Mouse (Mus musculus): ENCODE data around the gene Suclg2. TPM values are rescaled to one million over a fixed set of nuclear protein-coding genes. Genes with fewer than 3 reads are reported as not detected.

Suclg2 gene
- total RNA-seq, 2 experiments from 2014 or later = 14.4 to 15.3 TPM

GRCm38 (mm10) chr6:95587108-95587796 lies 131.3 kb downstream of the Suclg2 start:
- intact Hi-C loops (cut with DNase I) = no loop called here
- DNase-seq (ENCODE audit: extremely low spot score in 1 of 2, low spot score in 2 of 2) = no peak

- DNase-seq (ENCODE audit: extremely low spot score in 1 of 2, low spot score in 2 of 2) = no peak
- intact Hi-C loops (cut with DNase I) = no loop called here
These were observed 136.7 kb downstream of the Suclg2 start for GRCm38 (mm10) chr6:95581893-95582292.

- DNase-seq (ENCODE audit: extremely low spot score in 1 of 2, low spot score in 2 of 2) = peak in 1 of 2 experiments; percentile 21
- intact Hi-C loops (cut with DNase I) = no loop called here
These were observed 138.8 kb downstream of the Suclg2 start for GRCm38 (mm10) chr6:95579792-95580191.

GRCm38 (mm10) chr6:95575531-95575930 lies 143.1 kb downstream of the Suclg2 start:
- intact Hi-C loops (cut with DNase I) = no loop called here
- DNase-seq (ENCODE audit: extremely low spot score in 1 of 2, low spot score in 2 of 2) = no peak

- DNase-seq (ENCODE audit: extremely low spot score in 1 of 2, low spot score in 2 of 2) = no peak
- intact Hi-C loops (cut with DNase I) = no loop called here
These were observed 143.7 kb downstream of the Suclg2 start for GRCm38 (mm10) chr6:95574867-95575266.

- DNase-seq (ENCODE audit: extremely low spot score in 1 of 2, low spot score in 2 of 2) = no peak
- intact Hi-C loops (cut with DNase I) = no loop called here
These were observed 144.2 kb downstream of the Suclg2 start for GRCm38 (mm10) chr6:95574389-95574788.

- DNase-seq (ENCODE audit: extremely low spot score in 1 of 2, low spot score in 2 of 2) = no peak
- intact Hi-C loops (cut with DNase I) = no loop called here
These were observed 145.4 kb downstream of the Suclg2 start for GRCm38 (mm10) chr6:95573035-95573759.

GRCm38 (mm10) chr6:95571620-95572019 lies 147.0 kb downstream of the Suclg2 start:
- DNase-seq (ENCODE audit: extremely low spot score in 1 of 2, low spot score in 2 of 2) = no peak
- intact Hi-C loops (cut with DNase I) = no loop called here

- DNase-seq (ENCODE audit: extremely low spot score in 1 of 2, low spot score in 2 of 2) = no peak
- intact Hi-C loops (cut with DNase I) = no loop called here
These were observed 155.1 kb downstream of the Suclg2 start for GRCm38 (mm10) chr6:95563355-95564009.

- intact Hi-C loops (cut with DNase I) = no loop called here
- no peak for DNase-seq (ENCODE audit: extremely low spot score in 1 of 2, low spot score in 2 of 2)
These were observed 162.3 kb downstream of the Suclg2 start for GRCm38 (mm10) chr6:95556320-95556719.

GRCm38 (mm10) chr6:95552339-95552950 lies 166.2 kb downstream of the Suclg2 start:
- intact Hi-C loops (cut with DNase I) = no loop called here
- DNase-seq (ENCODE audit: extremely low spot score in 1 of 2, low spot score in 2 of 2) = no peak

GRCm38 (mm10) chr6:95551000-95551399 lies 167.6 kb downstream of the Suclg2 start:
- intact Hi-C loops (cut with DNase I) = no loop called here
- no peak for DNase-seq (ENCODE audit: extremely low spot score in 1 of 2, low spot score in 2 of 2)

GRCm38 (mm10) chr6:95546189-95546832 lies 172.3 kb downstream of the Suclg2 start:
- intact Hi-C loops (cut with DNase I) = no loop called here
- DNase-seq (ENCODE audit: extremely low spot score in 1 of 2, low spot score in 2 of 2) = no peak

GRCm38 (mm10) chr6:95545714-95546113 lies 172.9 kb downstream of the Suclg2 start:
- DNase-seq (ENCODE audit: extremely low spot score in 1 of 2, low spot score in 2 of 2) = no peak
- intact Hi-C loops (cut with DNase I) = no loop called here

- intact Hi-C loops (cut with DNase I) = no loop called here
- no peak for DNase-seq (ENCODE audit: extremely low spot score in 1 of 2, low spot score in 2 of 2)
These were observed 173.3 kb downstream of the Suclg2 start for GRCm38 (mm10) chr6:95545296-95545695.

- DNase-seq (ENCODE audit: extremely low spot score in 1 of 2, low spot score in 2 of 2) = no peak
- intact Hi-C loops (cut with DNase I) = no loop called here
These were observed 183.4 kb downstream of the Suclg2 start for GRCm38 (mm10) chr6:95535191-95535590.

- no peak for DNase-seq (ENCODE audit: extremely low spot score in 1 of 2, low spot score in 2 of 2)
- intact Hi-C loops (cut with DNase I) = no loop called here
These were observed 198.8 kb downstream of the Suclg2 start for GRCm38 (mm10) chr6:95519846-95520245.

GRCm38 (mm10) chr6:95518406-95518805 lies 200.2 kb downstream of the Suclg2 start:
- intact Hi-C loops (cut with DNase I) = no loop called here
- peak in 1 of 2 experiments; percentile 9 for DNase-seq (ENCODE audit: extremely low spot score in 1 of 2, low spot score in 2 of 2)

- intact Hi-C loops (cut with DNase I) = no loop called here
- no peak for DNase-seq (ENCODE audit: extremely low spot score in 1 of 2, low spot score in 2 of 2)
These were observed 202.9 kb downstream of the Suclg2 start for GRCm38 (mm10) chr6:95515721-95516120.
